Mouse (Mus musculus) heart, embryonic 11.5 days (tissue): ENCODE data around the gene Cd52. TPM values are rescaled to one million over a fixed set of nuclear protein-coding genes. Genes with fewer than 3 reads are reported as not detected.

Experiments used
- ATAC-seq: fragments of 200-750 bp; cut with Nextera tagmentation; replicated peaks from 2 replicates; pipeline ENCODE4 v1.8.0; 2017; ENCODE audit warnings: moderate library complexity; ENCODE audit not compliant: insufficient number of reproducible peaks, low FRiP score, low TSS enrichment
- H3K27ac ChIP-seq: fragments of 300-500 bp; sonication (generic); 2 replicates; pipeline ENCODE4 v1.5.1; 2014; ENCODE audit warnings: mild to moderate bottlenecking, low read depth, low read length
- H3K27me3 ChIP-seq: fragments of 300-500 bp; sonication (generic); 2 replicates; pipeline ENCODE4 v1.6.1; 2014; ENCODE audit warnings: mild to moderate bottlenecking, low read length, mixed read lengths; ENCODE audit not compliant: control insufficient read depth, insufficient read depth
- H3K36me3 ChIP-seq: fragments of 300-500 bp; sonication (generic); 2 replicates; pipeline ENCODE4 v1.6.1; 2014; ENCODE audit warnings: mild to moderate bottlenecking, low read length, moderate library complexity, mixed read lengths; ENCODE audit not compliant: control insufficient read depth, insufficient read depth
- H3K4me1 ChIP-seq: fragments of 300-500 bp; sonication (generic); 2 replicates; pipeline ENCODE4 v1.6.1; 2014; ENCODE audit warnings: low read length; ENCODE audit not compliant: control insufficient read depth, insufficient read depth
- H3K4me2 ChIP-seq: fragments of 300-500 bp; sonication (generic); 2 replicates; pipeline ENCODE4 v1.6.1; 2014; ENCODE audit warnings: mild to moderate bottlenecking, moderate library complexity
- H3K4me3 ChIP-seq: fragments of 300-500 bp; sonication (generic); 2 replicates; pipeline ENCODE4 v1.5.1; 2014; ENCODE audit warnings: low read depth, low read length
- H3K9ac ChIP-seq: fragments of 300-500 bp; sonication (generic); 2 replicates; pipeline ENCODE4 v1.6.1; 2014; ENCODE audit warnings: mild to moderate bottlenecking, low read depth, low read length, moderate library complexity
- H3K9me3 ChIP-seq: fragments of 300-500 bp; sonication (generic); replicated peaks from 2 replicates; pipeline ENCODE4 v1.6.1; 2016; ENCODE audit warnings: low read length; ENCODE audit not compliant: control insufficient read depth
- WGBS: fragments of 180-500 bp; shearing (Covaris S2); extraction: QIAGEN DNeasy Blood & Tissue Kit; methylation state at CpG from one replicate; pipeline ENCODE4 v1.1.7; 2014; ENCODE audit not compliant: insufficient replicate concordance; 5-methylcytosine and 5-hydroxymethylcytosine counted together
- polyA plus RNA-seq: library from polyadenylated mRNA; unstranded; fragments of >200 nt; fragmentation: Nextera tagmentation; extraction: Ambion mirVana; gene quantifications from 2 replicates; pipeline ENCODE4 v1.2.1, GENCODE M21; 2014

Cd52 gene
- polyA plus RNA-seq, 1 experiment from 2014 or later, result 3.9 TPM

- no peak overlapping the region for H3K27ac ChIP-seq
- no peak overlapping the region for H3K9ac ChIP-seq
- no peak for ATAC-seq
- no peak overlapping the region for H3K4me3 ChIP-seq
- no peak overlapping the region for H3K4me2 ChIP-seq
- 66% methylated on average over 6 of the region's 6 CpGs for WGBS
- H3K27me3 ChIP-seq, result no peaks in the 10 kb centered on the region
- no peaks in the 10 kb centered on the region for H3K9me3 ChIP-seq
- no peaks in the 10 kb centered on the region for H3K36me3 ChIP-seq
- no peaks in the 10 kb centered on the region for H3K4me1 ChIP-seq
These were observed 2.2 kb downstream of the Cd52 start for GRCm38 (mm10) chr4:134092382-134093288.

DNA sequence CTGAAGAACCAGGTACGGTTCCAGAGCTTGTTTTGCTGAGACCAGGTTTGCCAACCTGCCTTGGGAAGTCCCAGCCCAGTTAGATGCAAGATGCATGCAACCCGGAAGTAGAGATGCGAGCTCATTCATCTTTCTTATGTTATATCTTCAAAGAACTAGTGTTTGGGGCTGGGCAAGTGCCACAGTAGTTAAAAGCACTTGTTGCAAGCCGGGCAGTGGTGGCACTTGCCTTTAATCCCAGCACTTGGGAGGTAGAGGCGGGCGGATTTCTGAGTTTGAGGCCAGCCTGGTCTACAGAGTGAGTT lies 3.7 kb downstream of the Cd52 start:
- 70% methylated on average over 6 of the region's 6 CpGs for WGBS
- ATAC-seq, result no peak
- H3K9ac ChIP-seq, result no peak overlapping the region

GRCm38 (mm10) chr4:134090521-134091224 lies 4.2 kb downstream of the Cd52 start:
- H3K4me3 ChIP-seq, result no peak overlapping the region
- no peak for ATAC-seq
- no peak overlapping the region for H3K9ac ChIP-seq
- no peak overlapping the region for H3K4me2 ChIP-seq
- no peaks in the 10 kb centered on the region for H3K9me3 ChIP-seq
- no peaks in the 10 kb centered on the region for H3K36me3 ChIP-seq
- no peaks in the 10 kb centered on the region for H3K4me1 ChIP-seq
- no peaks in the 10 kb centered on the region for H3K27me3 ChIP-seq
- H3K27ac ChIP-seq, result no peak overlapping the region
- 70% methylated on average over 16 of the region's 16 CpGs for WGBS

More for the DNA sequence above, 3.7 kb downstream of the Cd52 start:
- Histone ChIP-seq H3K27ac (no peak overlapping the region), H3K4me2 (no peak overlapping the region), H3K4me1 (no peaks in the 10 kb centered on the region), H3K4me3 (no peak overlapping the region), H3K27me3 (no peaks in the 10 kb centered on the region), H3K9me3 (no peaks in the 10 kb centered on the region), H3K36me3 (no peaks in the 10 kb centered on the region)

GRCm38 (mm10) chr4:134089029-134089428 lies 5.9 kb downstream of the Cd52 start:
- H3K27ac ChIP-seq, result no peak overlapping the region
- H3K4me2 ChIP-seq, result no peak overlapping the region
- no peaks in the 10 kb centered on the region for H3K36me3 ChIP-seq
- WGBS, result 78% methylated on average over 9 of the region's 9 CpGs
- H3K27me3 ChIP-seq, result no peaks in the 10 kb centered on the region
- H3K4me3 ChIP-seq, result no peak overlapping the region
- H3K9ac ChIP-seq, result no peak overlapping the region
- no peak for ATAC-seq
- no peaks in the 10 kb centered on the region for H3K4me1 ChIP-seq
- H3K9me3 ChIP-seq, result no peaks in the 10 kb centered on the region

- Histone ChIP-seq H3K36me3 (no peaks in the 10 kb centered on the region), H3K4me1 (no peaks in the 10 kb centered on the region), H3K4me2 (no peak overlapping the region), H3K27me3 (no peaks in the 10 kb centered on the region), H3K9me3 (no peaks in the 10 kb centered on the region), H3K4me3 (no peak overlapping the region), H3K27ac (no peak overlapping the region), H3K9ac (no peak overlapping the region)
- 31% methylated on average over 7 of the region's 7 CpGs for WGBS
- peak; percentile 53; the same call in 1 of the 2 replicates for ATAC-seq
These were observed 7.5 kb downstream of the Cd52 start for GRCm38 (mm10) chr4:134087412-134087811.

- peaks cover 10% of the 10 kb centered on the region; the same call in 1 of the 2 replicates for H3K27me3 ChIP-seq
- ATAC-seq, result no peak
- H3K4me1 ChIP-seq, result peaks cover 8% of the 10 kb centered on the region
- no peak overlapping the region for H3K9ac ChIP-seq
- H3K36me3 ChIP-seq, result no peaks in the 10 kb centered on the region
- no peak overlapping the region for H3K27ac ChIP-seq
- no peak overlapping the region for H3K4me2 ChIP-seq
- 81% methylated on average over 4 of the region's 4 CpGs for WGBS
- no peak overlapping the region for H3K4me3 ChIP-seq
- H3K9me3 ChIP-seq, result no peaks in the 10 kb centered on the region
These were observed 9.9 kb downstream of the Cd52 start for GRCm38 (mm10) chr4:134084999-134085398.

DNA sequence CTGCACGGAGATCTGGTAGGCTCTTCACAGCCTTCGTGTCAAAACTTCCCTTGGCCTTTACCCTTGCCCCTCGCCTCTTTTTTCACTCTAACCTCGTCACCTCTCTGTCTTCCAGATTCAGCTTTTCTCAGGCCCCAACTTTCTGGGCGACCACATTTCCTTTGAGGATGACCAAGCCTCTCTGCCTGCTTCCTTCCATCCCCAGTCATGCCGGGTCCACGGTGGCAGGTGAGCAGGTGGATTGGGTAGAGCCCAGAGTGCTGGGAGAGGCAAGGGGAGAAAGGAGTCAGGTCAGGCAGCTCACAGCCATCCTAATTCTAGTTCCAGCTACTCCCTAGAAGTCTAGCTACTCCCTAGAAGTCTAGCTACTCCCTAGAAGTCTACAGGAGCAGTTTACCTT lies 12.4 kb downstream of the Cd52 start:
- Histone ChIP-seq H3K36me3 (no peaks in the 10 kb centered on the region), H3K9ac (no peak overlapping the region), H3K4me2 (peak overlapping the region; percentile 70), H3K4me3 (peak overlapping the region; percentile 34), H3K27me3 (peaks cover 10% of the 10 kb centered on the region; the same call in 1 of the 2 replicates), H3K9me3 (no peaks in the 10 kb centered on the region), H3K27ac (no peak overlapping the region), H3K4me1 (peaks cover 12% of the 10 kb centered on the region)
- ATAC-seq, result no peak
- 19% methylated on average over 7 of the region's 7 CpGs for WGBS

- Histone ChIP-seq H3K27ac (no peak overlapping the region), H3K4me2 (peak overlapping the region; percentile 70), H3K27me3 (peaks cover 10% of the 10 kb centered on the region; the same call in 1 of the 2 replicates), H3K4me1 (peaks cover 12% of the 10 kb centered on the region), H3K36me3 (no peaks in the 10 kb centered on the region), H3K9ac (no peak overlapping the region), H3K4me3 (peak overlapping the region; percentile 34), H3K9me3 (no peaks in the 10 kb centered on the region)
- ATAC-seq, result peak; percentile 80
- under 1% methylated on average over 41 of the region's 41 CpGs for WGBS
These were observed 13.0 kb downstream of the Cd52 start for GRCm38 (mm10) chr4:134081730-134082386.
